Mouse (Mus musculus) hindbrain, embryonic 11.5 days (tissue): Measurements from ENCODE around the gene Cacna1b. TPM values are rescaled to one million over a fixed set of nuclear protein-coding genes. Genes with fewer than 3 reads are reported as not detected.

Experiments used
- ATAC-seq: fragments of 200-750 bp; cut with Nextera tagmentation; 2 replicates; pipeline ENCODE4 v1.8.0; 2017; ENCODE audit warnings: mild to moderate bottlenecking, moderate TSS enrichment, moderate library complexity; ENCODE audit not compliant: low FRiP score
- DNase-seq: peaks from one replicate; pipeline ENCODE4 v3.0.0-alpha.2; 2015; ENCODE audit warnings: low spot score
- H3K27ac ChIP-seq: fragments of 300-500 bp; sonication (generic); 2 replicates; pipeline ENCODE4 v1.5.1; 2014; ENCODE audit warnings: mild to moderate bottlenecking, low read depth, low read length
- H3K27me3 ChIP-seq: fragments of 300-500 bp; sonication (generic); 2 replicates; pipeline ENCODE4 v1.6.1; 2014; ENCODE audit warnings: mild to moderate bottlenecking, low read length, moderate library complexity, mixed read lengths; ENCODE audit not compliant: control insufficient read depth, insufficient read depth
- H3K36me3 ChIP-seq: fragments of 300-500 bp; sonication (generic); 2 replicates; pipeline ENCODE4 v1.6.1; 2014; ENCODE audit warnings: mild to moderate bottlenecking, low read length, moderate library complexity, mixed read lengths; ENCODE audit not compliant: control insufficient read depth, insufficient read depth
- H3K4me1 ChIP-seq: fragments of 300-500 bp; sonication (generic); replicated peaks from 2 replicates; pipeline ENCODE4 v1.6.1; 2014; ENCODE audit warnings: low read length, mixed read lengths; ENCODE audit not compliant: control insufficient read depth, insufficient read depth
- H3K4me2 ChIP-seq: fragments of 300-500 bp; sonication (generic); replicated peaks from 2 replicates; pipeline ENCODE4 v1.6.1; 2014; ENCODE audit warnings: mild to moderate bottlenecking, low read depth, low read length
- H3K4me3 ChIP-seq: fragments of 300-500 bp; sonication (generic); 2 replicates; pipeline ENCODE4 v1.5.1; 2014; ENCODE audit warnings: low read depth, low read length
- H3K9ac ChIP-seq: fragments of 300-500 bp; sonication (generic); 2 replicates; pipeline ENCODE4 v1.6.1; 2014; ENCODE audit warnings: low read depth, low read length
- H3K9me3 ChIP-seq: fragments of 300-500 bp; sonication (generic); 2 replicates; pipeline ENCODE4 v1.6.1; 2016; ENCODE audit warnings: low read length; ENCODE audit not compliant: control insufficient read depth
- WGBS: fragments of 180-500 bp; shearing (Covaris S2); extraction: QIAGEN DNeasy Blood & Tissue Kit; methylation state at CpG from one replicate; pipeline ENCODE4 v1.1.7; 2014; 5-methylcytosine and 5-hydroxymethylcytosine counted together
- polyA plus RNA-seq: library from polyadenylated mRNA; unstranded; fragments of >200 nt; fragmentation: Nextera tagmentation; extraction: Ambion mirVana; gene quantifications from 2 replicates; pipeline ENCODE4 v1.2.1, GENCODE M21; 2014

Cacna1b gene
- polyA plus RNA-seq, 1 experiment from 2014 or later: 4.8 TPM

GRCm38 (mm10) chr2:24702208-24702957, 60.6 kb downstream of the Cacna1b start:
- WGBS: 79% methylated on average over 3 of the region's 3 CpGs
- Histone ChIP-seq H3K9ac (no peak overlapping the region), H3K4me1 (no peaks in the 10 kb centered on the region), H3K4me3 (no peak overlapping the region), H3K4me2 (no peak overlapping the region), H3K27ac (no peak overlapping the region), H3K9me3 (no peaks in the 10 kb centered on the region), H3K27me3 (no peaks in the 10 kb centered on the region), H3K36me3 (no peaks in the 10 kb centered on the region)
- DNase-seq: no peak
- ATAC-seq: no peak

DNA sequence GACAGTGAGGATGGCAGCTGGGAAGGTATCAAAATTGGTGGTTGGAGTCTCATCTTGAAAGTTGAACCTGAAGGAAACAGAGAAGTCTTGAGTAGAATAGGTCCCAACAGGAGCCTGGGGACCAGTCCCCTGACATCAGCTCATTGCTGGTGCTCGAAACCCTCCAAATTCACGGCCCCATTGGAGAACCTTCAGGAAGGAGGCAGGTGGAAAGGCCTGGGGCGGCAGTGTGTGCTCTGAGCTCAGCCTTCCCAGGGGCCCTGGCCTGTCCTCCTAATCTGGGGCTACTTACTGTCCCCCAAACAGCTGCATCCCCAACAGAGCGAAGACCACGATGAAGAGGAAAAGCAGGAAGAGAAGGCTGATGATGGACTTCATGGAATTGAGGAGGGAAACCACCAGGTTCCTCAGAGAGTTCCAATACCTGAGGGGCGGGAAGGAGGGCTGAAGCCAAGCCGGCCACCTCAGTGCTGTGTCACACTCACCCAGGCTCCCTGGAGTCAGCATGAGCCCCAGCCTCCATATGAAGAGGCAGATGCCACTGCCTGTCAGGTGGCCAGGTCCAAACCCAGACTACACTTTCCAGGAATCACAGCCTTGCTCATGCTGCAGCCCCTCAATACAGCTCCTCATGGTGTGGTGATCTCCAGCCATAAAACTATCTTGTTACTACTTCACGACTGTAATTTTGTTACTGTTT, 65.5 kb downstream of the Cacna1b start:
- no peak for DNase-seq
- Histone ChIP-seq H3K9me3 (no peaks in the 10 kb centered on the region), H3K9ac (no peak overlapping the region), H3K4me3 (no peak overlapping the region), H3K27me3 (no peaks in the 10 kb centered on the region), H3K4me2 (no peak overlapping the region), H3K36me3 (no peaks in the 10 kb centered on the region), H3K27ac (no peak overlapping the region), H3K4me1 (no peaks in the 10 kb centered on the region)
- ATAC-seq: no peak
- 92% methylated on average over 8 of the region's 8 CpGs for WGBS

- 97% methylated on average over 2 of the region's 2 CpGs for WGBS
- DNase-seq (no peak), ATAC-seq (no peak)
- no peak overlapping the region for H3K9ac ChIP-seq
- no peaks in the 10 kb centered on the region for H3K4me1 ChIP-seq
- H3K27ac ChIP-seq: no peak overlapping the region
- H3K9me3 ChIP-seq: no peaks in the 10 kb centered on the region
- H3K4me3 ChIP-seq: no peak overlapping the region
- H3K27me3 ChIP-seq: no peaks in the 10 kb centered on the region
- no peaks in the 10 kb centered on the region for H3K36me3 ChIP-seq
- no peak overlapping the region for H3K4me2 ChIP-seq
These were observed 70.6 kb downstream of the Cacna1b start for GRCm38 (mm10) chr2:24692371-24692770.

- DNase-seq: no peak
- no peaks in the 10 kb centered on the region for H3K27me3 ChIP-seq
- H3K4me2 ChIP-seq: no peak overlapping the region
- 89% methylated on average over 2 of the region's 2 CpGs for WGBS
- no peak overlapping the region for H3K4me3 ChIP-seq
- H3K36me3 ChIP-seq: no peaks in the 10 kb centered on the region
- ATAC-seq: no peak
- no peaks in the 10 kb centered on the region for H3K9me3 ChIP-seq
- no peak overlapping the region for H3K9ac ChIP-seq
- H3K27ac ChIP-seq: no peak overlapping the region
- no peaks in the 10 kb centered on the region for H3K4me1 ChIP-seq
These were observed 72.6 kb downstream of the Cacna1b start for GRCm38 (mm10) chr2:24690356-24690755.

GRCm38 (mm10) chr2:24685347-24685746, 77.6 kb downstream of the Cacna1b start:
- no peak for DNase-seq
- ATAC-seq: no peak
- H3K27ac ChIP-seq: no peak overlapping the region
- no peaks in the 10 kb centered on the region for H3K4me1 ChIP-seq
- H3K27me3 ChIP-seq: no peaks in the 10 kb centered on the region
- no peak overlapping the region for H3K9ac ChIP-seq
- WGBS: 84% methylated on average over 5 of the region's 5 CpGs
- no peaks in the 10 kb centered on the region for H3K36me3 ChIP-seq
- no peak overlapping the region for H3K4me2 ChIP-seq
- no peak overlapping the region for H3K4me3 ChIP-seq
- no peaks in the 10 kb centered on the region for H3K9me3 ChIP-seq

GRCm38 (mm10) chr2:24684796-24685195, 78.2 kb downstream of the Cacna1b start:
- Histone ChIP-seq H3K27me3 (no peaks in the 10 kb centered on the region), H3K4me3 (no peak overlapping the region), H3K9me3 (no peaks in the 10 kb centered on the region), H3K4me2 (no peak overlapping the region), H3K9ac (no peak overlapping the region), H3K27ac (no peak overlapping the region), H3K4me1 (no peaks in the 10 kb centered on the region), H3K36me3 (no peaks in the 10 kb centered on the region)
- 92% methylated on average over 4 of the region's 4 CpGs for WGBS
- no peak for ATAC-seq
- no peak for DNase-seq

DNA sequence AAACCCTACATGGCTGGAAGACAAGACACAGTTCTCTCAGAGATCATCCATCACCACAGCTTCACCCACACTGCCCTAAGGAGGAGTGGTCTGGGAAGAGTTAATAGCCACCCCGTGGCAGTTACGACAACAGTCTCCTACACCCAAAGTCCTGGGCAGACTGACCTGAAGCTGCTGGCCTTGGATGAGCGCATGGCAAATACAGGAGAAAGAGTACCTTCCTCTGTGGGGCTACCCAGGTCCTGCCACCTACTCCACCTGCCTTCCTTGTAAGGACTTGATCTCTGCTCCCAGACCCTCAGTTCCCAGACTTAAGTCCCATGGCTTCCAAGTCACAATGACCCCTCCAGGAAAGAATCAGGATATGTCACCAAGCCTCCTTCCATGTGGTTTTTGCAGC, 79.7 kb downstream of the Cacna1b start:
- Histone ChIP-seq H3K9ac (no peak overlapping the region), H3K36me3 (no peaks in the 10 kb centered on the region), H3K4me1 (no peaks in the 10 kb centered on the region; the same call in 1 of the 2 replicates), H3K27ac (no peak overlapping the region), H3K27me3 (0 out of 2 replicates have a peak, but pooled peaks cover 2% of the 10 kb centered on the region), H3K9me3 (no peaks in the 10 kb centered on the region), H3K4me3 (no peak overlapping the region), H3K4me2 (no peak overlapping the region)
- WGBS: 84% methylated on average over 3 of the region's 3 CpGs
- no peak for DNase-seq
- ATAC-seq: no peak

DNA sequence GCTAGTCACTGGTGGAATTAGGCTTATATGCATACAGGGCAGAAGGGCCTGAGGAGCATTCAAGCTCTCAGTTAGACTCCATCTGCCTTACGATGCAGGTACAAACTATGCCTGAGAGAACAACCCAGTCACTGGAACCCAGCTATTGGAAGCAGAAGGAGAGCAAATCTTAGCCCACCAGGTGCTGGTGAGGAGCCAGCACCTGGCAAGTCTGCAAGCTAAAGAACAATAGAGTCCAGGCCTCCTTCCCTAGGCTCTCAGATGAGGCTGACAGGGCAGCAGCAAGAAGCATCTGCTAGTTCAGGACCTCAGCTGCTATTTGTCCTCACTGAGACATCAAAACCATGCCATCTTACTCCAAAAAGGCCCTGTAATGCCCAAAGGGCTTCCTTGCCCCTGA, 82.2 kb downstream of the Cacna1b start:
- no peak for ATAC-seq
- WGBS: 100% methylated on average over 1 of the region's 1 CpGs
- Histone ChIP-seq H3K36me3 (no peaks in the 10 kb centered on the region), H3K4me3 (no peak overlapping the region), H3K27me3 (0 out of 2 replicates have a peak, but pooled peaks cover 2% of the 10 kb centered on the region), H3K9ac (no peak overlapping the region), H3K4me2 (no peak overlapping the region), H3K27ac (no peak overlapping the region), H3K4me1 (no peaks in the 10 kb centered on the region; the same call in 1 of the 2 replicates), H3K9me3 (no peaks in the 10 kb centered on the region)
- no peak for DNase-seq

- H3K9ac ChIP-seq: no peak overlapping the region
- 94% methylated on average over 2 of the region's 2 CpGs for WGBS
- no peaks in the 10 kb centered on the region for H3K36me3 ChIP-seq
- no peaks in the 10 kb centered on the region for H3K9me3 ChIP-seq
- DNase-seq (no peak), ATAC-seq (no peak)
- H3K27me3 ChIP-seq: 0 out of 2 replicates have a peak, but pooled peaks cover 2% of the 10 kb centered on the region
- no peak overlapping the region for H3K4me3 ChIP-seq
- H3K4me1 ChIP-seq: no peaks in the 10 kb centered on the region; the same call in 1 of the 2 replicates
- no peak overlapping the region for H3K4me2 ChIP-seq
- no peak overlapping the region for H3K27ac ChIP-seq
These were observed 82.8 kb downstream of the Cacna1b start for GRCm38 (mm10) chr2:24680176-24680575.
